Mouse (Mus musculus) spleen, postnatal 36 days (tissue): ENCODE data around the gene Cphx3.
"Not testable (repeated sequence)": the region's sequence is repeated elsewhere in the genome, so short reads cannot be mapped to it uniquely, and the experiment has no call there.

Source experiments
- DNase-seq, 2 experiments: peaks; one replicate each; pipeline ENCODE4 v3.0.0; 2022; ENCODE audit warnings: low spot score in 2 of 2, mixed read lengths in 1 of 2

Gene Cphx3

DNA sequence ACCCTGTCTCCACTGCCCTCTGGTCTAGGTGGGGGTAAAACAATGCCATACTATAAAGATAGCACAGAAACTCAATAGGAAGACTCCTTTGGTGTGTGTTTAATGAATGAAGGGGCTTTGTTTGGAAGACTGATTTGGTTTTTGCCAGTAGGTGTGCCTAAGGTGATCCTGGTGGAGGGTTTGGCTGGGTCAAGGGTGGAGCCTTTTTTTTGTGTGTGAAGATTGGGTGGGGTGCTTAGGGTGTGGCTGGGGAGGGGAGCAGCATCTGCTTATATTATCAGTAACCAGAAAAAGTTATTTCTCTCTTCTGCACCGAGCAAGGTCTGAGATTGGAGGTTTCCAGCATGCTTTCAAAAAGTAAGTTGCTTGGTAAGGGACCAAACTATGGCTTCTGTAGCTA, at the start of gene Cphx3:
Gene Cphx3 (plus strand): TSS at position 301 of the 400 bp plus-strand sequence.
- not testable (repeated sequence) for DNase-seq

DNA sequence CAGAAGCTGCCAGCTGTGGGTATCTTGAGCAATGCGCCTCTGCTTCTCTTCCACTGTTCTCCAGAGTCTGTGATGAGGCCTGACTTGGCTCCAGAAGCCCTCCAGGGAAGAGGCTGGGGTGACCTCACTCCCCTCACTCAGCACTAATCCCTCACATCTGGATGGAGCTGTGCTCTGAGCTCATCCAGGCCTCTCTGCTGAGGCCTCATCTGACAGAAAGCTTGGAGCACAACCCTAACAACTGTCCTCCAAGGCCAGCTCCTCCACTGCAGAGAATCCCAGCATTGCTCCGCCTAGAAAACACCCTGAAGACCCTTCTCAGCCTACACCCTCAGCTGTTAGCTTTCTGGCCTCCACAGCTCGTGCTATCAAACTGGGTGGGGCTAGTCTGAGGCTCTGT, 47.7 kb upstream of the Cphx3 start:
- DNase-seq, result not testable (repeated sequence)

DNA sequence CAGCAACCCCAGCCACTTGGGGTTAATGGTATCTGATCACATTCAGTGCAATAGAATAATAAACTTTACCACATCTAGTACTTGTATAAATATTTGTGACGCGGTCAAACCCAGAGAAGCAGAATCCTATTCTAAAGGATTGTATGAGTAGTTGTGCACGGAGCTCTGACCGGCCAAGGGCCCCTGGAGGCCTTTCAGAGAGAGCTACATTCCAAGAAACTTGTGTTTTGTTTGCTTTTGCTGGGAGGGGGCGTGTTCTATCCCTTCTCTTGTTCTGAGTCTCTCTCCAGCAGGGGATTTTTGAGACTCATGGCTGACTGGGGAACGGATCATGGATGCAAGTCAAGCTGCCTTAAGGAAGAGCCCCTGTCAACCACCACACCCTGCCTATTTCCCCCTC, 46.7 kb upstream of the Cphx3 start:
- not testable (repeated sequence) for DNase-seq

DNA sequence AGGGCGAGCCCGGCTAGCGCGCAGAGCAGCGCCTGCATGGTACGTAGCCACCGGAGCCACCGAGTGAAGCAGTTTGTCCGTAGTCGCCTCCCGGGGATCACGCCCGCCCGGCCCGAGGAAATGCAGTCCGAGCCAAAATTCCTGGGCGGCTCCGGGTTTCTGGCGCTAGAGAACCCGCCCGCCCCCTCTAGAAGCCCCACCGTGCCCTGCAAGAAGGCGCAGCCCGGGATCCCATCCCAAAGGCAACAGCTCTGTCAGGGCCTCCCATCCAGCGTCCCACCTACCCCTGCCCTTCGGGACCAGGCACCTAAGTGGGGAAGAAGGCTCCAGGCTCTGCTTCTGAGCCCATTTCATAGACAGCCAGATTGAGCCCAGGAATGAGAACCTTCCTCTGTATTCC, 39.5 kb upstream of the Cphx3 start, which contains the start of gene Gm9780:
Gene Gm9780 (minus strand): TSS at position 101 of the 400 bp plus-strand sequence.
- not testable (repeated sequence) for DNase-seq

DNA sequence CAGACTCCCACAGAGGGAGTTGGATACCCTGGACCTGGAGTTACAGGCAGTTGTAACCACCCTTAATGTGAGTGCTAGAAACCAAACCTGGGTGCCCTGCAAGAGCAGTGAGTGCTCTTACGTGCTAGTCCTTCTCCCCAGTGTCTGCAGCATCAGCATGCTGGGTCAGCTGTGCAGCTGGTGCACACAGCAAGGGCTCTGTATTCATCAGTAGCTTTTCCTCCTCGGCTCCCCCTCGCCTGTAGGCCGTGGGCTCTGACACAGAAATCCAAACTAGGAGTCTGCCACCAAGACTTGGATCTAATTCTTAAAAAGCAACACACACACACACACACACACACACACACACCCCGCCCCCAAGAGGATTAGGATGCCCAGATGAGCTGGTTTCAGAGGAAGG, 37.1 kb upstream of the Cphx3 start:
- not testable (repeated sequence) for DNase-seq

DNA sequence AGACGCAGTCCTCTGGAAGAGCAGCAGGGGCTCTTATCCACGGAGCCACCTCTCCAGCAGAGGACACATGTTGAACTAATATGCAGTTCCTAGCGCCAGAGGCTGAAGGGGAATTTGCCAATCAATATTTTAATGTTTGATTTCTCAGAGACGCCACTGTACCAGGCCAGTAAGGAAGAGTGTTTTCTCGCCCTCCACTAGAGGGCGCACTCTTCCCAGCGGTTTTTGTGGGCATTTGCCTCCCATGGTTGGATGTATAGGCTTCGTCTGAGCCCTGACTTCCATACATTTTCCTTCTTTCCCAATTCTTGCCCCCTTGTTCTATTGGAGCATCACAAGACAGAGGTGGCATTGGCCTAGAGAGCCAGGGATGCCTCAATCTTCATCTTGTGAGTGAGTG, 35.1 kb upstream of the Cphx3 start:
- DNase-seq, result not testable (repeated sequence)

DNA sequence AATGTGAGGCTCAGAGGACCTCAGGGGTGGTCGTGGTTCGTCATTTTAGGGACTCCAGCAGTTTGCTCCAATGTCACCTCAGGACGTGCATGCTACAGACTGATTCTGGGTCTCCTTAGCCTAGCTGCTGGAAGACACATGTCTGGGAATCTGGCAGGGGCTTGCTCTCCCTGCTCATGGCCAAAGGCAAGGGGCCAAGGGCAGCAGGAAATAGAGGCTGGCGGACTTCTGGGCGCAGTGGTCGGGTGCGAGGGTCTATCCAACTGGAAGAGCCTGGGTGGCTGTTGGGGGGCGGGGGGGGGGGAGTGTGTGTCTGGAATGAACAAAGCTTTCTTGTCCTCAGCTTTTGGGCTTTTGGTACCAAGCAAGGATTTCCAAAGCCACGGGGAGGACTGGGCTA, 33.3 kb upstream of the Cphx3 start:
- not testable (repeated sequence) for DNase-seq

DNA sequence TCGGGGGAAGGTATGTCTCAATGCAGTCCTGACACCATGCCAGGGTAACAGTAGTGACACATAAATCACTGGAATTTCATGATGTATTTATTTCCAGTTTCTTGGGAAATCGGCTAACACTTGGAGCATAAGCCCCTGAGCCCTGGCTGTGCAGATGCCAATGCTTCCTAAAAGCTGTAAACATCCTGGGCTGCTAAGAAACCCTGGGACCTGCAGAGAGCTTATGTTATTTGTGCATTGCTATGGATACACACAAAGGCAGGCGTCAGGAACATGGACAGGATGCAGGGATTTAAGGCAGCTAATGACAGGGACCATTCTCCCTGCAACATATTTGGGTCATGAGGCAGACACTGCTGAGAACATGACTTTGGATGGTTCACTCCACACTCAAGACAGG, 23.9 kb upstream of the Cphx3 start:
- DNase-seq, result not testable (repeated sequence)

DNA sequence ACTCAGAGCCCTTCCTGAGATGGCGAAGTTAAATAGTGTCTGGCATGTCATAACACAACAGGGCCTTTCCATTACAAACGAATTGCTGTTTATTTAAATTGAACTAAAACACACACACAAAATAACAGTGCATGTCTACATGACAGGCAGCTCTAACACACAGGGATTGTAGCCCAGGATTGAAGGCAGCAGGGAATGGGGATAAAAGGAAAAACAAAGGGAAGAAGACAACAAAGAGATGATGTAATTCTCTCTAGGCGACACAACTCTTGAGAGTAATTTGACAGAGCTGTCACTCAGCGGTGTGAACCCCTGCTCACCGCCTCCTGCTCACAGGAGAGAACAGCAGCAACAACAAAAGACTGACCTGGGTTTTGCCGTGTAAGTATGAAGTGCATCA, 22.7 kb upstream of the Cphx3 start:
- DNase-seq, result not testable (repeated sequence)

DNA sequence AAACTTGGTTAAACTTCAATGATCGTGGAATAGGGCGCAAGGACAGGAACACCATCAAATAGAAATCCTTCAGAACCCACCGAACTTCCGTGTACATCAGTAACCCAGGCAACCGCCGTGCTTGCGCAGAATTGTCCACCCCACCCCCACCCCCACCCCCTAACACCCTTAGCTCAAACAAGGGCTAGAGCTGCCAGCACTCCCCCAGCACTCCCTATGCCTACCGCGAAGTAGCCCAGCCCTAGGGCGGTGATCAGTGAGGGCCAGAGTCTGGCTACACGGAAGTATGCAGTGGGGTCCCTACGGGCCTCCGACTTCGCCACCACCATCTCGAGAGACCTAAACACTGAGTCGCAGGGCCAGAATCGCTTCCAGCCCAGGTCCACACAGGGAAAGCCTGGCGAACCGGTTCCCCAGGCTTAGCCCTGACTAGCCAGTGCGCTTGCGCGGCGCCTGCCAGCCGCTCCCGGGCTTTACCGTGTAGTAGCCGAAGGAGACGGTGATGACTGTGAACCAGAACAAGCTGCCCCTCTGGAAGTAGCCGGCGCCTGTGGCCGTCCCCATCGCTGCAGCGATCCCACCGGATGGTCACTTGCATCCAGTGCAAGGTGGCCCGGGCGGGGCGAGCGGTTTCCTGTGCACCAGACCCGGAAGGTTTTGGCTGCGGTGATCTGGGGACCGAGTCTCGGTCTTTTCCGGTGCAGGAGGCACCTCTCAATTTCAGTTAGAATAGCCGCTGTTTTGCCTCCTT, 15.3 kb upstream of the Cphx3 start:
- not testable (repeated sequence) for DNase-seq

DNA sequence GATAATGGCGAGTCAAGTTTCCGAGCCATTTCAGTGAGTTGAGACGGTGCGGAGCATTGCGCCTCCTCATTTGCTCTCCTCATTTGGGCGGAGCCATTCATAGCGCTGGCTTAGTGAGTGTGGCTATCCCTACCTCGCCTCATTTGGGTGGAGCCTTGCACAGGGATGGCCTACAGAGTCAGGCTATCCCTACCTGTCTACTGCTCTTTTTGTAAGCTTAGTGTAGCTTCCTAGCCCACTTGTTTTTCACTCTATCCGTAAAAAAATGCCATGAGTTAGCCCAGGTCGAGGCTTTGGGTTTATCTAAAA, 14.8 kb upstream of the Cphx3 start, which contains the start of gene Tmem254c:
Gene Tmem254c (minus strand): TSS at position 31 of the 309 bp plus-strand sequence.
- not testable (repeated sequence) for DNase-seq

DNA sequence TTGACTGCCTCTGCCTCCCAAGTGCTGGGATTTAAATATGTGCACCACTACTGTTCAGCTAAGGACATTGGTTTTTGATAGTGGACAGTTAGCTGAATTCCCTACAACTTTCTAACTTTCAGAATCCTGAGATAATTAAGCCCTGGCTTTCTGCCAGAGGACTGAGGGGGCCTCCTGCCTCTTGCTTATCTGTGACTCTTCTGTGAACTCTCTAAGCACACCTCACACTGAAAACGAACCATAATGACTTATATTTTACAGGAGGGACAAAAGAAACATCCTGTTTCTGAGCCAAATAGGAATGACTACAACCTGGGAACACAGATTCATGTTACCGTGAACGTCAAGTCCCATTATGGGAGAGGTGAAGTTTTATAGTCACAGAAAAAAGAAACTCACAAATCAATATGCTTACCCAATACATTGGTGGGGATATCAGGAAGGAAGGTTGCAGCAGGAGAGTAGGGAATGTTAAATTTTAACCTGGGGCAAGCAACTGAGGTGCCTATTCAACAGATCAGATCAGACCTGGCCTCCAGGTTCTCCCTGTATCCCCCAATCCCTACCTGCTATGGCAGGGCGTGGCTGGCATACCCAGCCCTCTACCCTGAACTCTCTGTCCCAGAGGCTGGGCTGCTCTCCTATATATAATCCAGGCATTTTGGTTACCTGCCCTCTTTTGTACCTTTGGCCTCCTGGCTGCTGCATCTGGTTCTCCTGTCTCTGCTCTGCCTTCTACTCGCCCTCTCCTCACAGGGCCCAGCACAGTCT, 5.3 kb upstream of the Cphx3 start:
- not testable (repeated sequence) for DNase-seq

DNA sequence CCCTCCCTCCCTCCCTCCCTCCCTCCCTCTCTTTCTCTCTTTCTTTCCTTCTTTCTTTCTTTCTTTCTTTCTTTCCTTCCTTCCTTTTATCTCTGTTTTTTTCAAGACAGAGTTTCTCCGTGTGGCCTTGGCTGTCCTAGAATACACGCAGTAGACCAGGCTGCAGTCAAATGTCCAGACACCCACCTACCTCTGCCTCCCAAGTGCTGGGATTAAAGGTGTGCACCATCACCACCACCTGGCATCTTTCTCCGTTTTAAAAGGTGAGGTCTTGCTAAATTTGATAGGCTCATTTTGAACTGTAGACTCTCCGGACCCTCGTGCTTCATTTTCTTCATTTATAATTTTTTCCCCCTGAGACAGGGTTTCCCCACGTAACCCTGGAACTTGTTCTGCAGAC, 881 bp upstream of the Cphx3 start, which contains the start of gene Cphx2:
Gene Cphx2 (plus strand): TSS at position 301 of the 400 bp plus-strand sequence.
- DNase-seq, result not testable (repeated sequence)

DNA sequence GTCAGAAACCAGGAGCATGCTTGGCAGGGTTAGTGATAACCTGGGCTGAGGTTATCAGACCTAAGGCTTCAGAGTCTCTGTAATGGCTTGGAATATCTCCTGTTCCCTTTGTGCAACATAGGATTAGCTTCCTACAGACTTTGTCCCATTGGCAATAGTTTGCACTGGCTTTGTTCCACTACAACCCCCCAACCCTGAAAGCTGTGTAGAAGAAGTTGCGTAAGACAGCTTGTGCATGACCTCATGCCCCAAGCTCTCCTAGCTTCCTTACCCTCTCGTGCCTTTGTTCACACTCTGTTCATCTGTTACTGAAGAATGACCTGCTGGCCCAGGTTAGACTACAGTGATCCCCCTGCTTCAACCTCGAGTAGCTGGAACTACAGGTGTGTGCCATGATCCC, 15.5 kb downstream of the Cphx3 start:
- not testable (repeated sequence) for DNase-seq

DNA sequence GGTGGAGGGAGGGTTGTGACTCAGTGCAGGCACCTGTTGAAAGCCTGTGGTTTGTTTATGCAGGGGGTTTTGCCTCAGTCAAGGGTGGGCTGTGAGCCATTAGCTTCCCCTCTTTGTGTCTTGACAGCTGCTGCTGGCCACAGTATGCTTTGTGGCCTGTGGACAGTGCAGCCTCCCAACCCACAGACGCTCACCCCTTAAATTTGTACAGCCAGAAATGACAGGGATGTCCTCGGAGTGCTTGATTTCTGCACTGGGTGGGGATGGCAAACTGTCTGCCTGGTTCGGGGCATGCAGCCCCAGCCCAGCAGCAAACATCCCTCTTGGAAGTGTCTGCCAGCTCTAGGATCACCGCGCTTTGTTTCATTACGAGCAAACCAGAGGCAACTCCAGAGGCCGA, 36.1 kb downstream of the Cphx3 start, which contains the start of gene Duxbl2:
Gene Duxbl2 (plus strand): TSS at position 200 of the 400 bp plus-strand sequence.
- not testable (repeated sequence) for DNase-seq

DNA sequence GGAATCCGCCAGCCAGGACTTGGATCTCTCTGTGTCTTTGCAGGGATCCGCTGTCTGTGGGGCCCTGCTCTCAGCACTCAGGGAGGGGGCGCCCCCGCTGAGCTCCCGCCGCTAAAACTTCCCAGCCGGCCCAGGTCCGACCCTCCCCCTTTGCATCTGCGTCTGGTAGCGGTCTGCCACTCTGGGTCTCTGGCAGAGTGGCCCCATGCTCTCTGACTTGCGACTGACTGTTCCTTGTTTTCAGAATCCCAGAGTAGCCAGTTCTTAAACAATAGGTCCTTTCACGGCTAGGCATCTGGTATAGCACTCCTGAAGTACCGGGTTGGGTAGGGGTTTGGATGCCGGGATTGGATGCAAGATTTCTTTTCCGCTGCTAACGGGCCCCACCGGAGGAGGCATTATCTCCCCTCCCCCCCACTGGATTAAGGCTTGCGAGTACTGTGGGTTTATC, 36.5 kb downstream of the Cphx3 start:
- DNase-seq, result not testable (repeated sequence)

DNA sequence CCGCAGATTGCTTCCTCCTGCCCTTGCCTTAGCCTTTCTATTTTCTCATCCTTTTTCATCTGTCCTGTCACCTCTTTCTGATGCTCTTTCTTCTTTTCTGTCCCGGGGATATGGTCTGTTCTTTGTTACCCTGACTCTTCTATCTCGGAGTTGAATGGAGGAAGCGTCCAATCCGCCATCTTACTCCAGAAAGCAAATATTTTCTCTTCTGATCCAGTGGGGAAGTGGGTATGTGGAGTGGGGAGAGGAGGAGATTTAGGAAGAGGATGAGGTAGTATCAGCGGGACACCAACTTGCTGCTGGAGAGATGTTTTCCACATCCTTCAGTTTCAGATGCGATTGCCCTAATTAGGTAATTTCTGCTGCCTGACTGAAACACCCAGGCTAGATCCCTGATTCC, 37.0 kb downstream of the Cphx3 start:
- DNase-seq, result not testable (repeated sequence)

DNA sequence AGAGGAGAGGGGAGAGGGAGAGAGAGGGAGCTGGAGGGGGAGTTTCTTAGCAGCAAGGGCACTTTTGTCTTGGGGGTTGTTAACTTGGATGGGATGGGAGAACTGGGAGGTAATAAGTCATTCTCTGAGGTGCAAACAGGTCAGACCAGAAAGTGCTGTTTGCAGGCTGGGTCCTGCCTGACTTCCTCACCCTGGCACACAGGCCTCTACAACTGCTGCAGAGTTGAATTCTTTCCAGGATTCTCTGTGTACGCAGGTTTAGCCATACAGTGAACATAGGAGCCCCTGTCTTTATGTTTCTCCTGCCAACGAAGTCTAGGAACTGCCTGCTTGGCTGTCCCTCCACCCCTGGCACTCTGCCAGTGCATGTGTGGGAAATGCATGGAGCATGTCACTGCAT, 65.0 kb downstream of the Cphx3 start:
- not testable (repeated sequence) for DNase-seq

DNA sequence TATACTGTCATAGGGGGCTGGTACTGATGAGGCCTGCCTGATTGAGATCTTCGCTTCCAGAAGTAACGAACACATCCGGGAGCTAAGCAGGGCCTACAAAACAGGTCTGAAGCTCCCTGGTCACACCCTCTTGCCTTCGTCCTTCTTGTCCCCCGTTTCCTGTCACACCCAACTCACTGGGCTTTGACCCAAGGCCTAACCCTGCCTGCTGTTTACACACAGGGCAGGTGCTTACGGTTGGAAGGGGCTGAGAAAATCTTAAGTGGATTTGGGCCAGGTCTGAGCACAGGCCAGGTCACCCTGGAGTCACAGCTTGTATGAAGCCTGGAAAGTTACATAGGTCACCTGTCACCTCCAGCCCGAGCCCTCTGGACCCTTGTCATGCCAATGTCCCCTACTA, 73.9 kb downstream of the Cphx3 start:
- DNase-seq, result not testable (repeated sequence)

DNA sequence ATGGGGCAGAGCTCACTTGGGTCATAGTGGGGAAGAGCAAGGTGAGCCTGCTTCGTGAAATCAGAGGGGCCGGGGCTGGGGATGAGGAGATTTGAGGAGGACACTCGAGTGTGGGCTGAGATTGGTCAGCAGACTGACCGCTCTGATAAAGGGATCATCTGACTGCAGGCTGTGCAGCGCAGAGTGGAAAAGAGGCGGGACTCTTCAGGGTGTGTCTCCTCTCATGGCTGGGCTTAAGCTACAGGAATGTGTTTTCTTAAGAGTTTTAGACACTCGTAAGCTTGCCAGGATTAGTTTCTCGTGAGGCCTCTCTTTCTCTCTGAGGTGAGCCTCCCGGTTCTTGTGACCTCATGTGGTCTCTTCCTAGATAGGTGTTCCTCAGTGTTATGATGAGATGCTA, 79.1 kb downstream of the Cphx3 start:
- DNase-seq, result not testable (repeated sequence)

DNA sequence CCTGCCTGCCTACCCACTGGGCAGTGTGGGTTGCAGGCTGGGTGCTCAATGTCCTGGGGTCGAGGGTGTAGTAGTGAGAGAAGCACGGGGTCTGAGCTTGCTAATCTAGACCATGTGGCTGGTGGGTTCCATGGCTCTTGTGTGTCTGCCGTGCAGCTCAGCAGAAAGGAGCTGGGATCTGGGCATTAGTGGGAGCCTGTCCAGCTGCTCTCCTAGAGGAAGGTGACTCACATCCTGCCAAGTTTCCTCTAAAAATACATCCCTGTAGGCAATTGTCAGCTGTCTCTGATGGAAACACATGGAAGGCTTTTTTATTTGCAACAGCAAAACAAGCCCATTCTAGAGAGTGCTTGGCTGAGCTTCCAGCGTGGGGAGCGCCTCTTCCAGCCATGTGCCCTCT, 80.3 kb downstream of the Cphx3 start:
- DNase-seq, result not testable (repeated sequence)

DNA sequence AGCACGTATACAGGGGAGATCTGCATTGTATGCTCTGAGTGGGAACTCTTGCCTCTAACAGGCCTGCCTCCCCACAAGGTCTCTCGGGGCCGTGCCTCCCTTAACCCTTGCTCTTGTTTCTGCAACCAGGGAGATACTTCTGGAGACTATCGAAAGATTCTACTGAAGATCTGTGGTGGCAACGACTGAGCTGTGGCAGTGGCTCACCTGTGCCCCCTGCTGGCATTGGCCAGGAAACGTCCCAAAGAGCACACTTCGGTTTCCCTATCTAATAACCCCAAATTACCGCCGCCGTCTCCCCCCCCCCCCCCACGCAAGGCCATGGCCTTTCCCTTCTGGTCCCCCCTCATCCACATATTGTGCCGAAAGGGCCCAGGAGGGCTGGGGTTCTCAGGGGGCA, 83.2 kb downstream of the Cphx3 start:
- DNase-seq, result not testable (repeated sequence)

DNA sequence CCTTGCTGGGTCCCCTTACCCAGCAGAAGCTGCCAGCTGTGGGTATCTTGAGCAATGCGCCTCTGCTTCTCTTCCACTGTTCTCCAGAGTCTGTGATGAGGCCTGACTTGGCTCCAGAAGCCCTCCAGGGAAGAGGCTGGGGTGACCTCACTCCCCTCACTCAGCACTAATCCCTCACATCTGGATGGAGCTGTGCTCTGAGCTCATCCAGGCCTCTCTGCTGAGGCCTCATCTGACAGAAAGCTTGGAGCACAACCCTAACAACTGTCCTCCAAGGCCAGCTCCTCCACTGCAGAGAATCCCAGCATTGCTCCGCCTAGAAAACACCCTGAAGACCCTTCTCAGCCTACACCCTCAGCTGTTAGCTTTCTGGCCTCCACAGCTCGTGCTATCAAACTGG, 91.9 kb downstream of the Cphx3 start:
- not testable (repeated sequence) for DNase-seq
